In the genomic region with DNA sequence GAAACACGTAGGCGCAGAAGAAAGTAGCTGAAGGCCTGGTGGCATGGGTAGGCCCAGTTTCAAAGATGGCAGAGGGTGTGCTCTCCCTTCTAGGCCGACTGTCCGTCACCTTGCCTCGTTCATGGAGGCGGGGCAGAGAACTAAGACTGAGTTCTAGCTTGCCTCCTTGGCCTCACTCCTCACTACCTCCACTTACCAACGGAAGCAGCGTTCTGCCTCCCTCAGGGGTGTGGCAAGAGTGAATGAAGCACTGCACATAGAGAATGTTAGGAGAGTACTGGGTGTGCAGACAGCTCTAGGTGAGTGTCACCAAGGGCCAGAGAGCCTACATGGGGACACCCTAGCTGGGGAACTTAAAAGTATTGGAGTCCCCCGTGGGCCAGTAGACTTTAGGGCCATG, we compare ENCODE assay signal across 14 mouse cellular contexts. TPM values are rescaled to one million over a fixed set of nuclear protein-coding genes. Genes with fewer than 3 reads are reported as not detected.
A peak's percentile ranks its signal among the peaks of the same experiment; 100 is the strongest.
DNase-seq lines count a peak whose midpoint lies in the region; ATAC-seq and TF ChIP-seq lines count a peak whose summit lies in the region.
"Had no signal": no experiment of that assay in that cellular context is flagged by ENCODE, and none has a peak within 500 bp of the region (broad histone marks: within the 10 kb centered on the region; RNA-seq: fewer than 3 reads in every experiment).

No protein-coding gene starts in this region.

- TF ChIP-seq CTCF in testis, adult 2 months (IDR thresholded peaks at IDR 0.05; ENCODE audit: control insufficient read depth, insufficient read depth, insufficient replicate concordance, low read depth, low read length) = no peak
- no peak for TF ChIP-seq CTCF in stomach, postnatal 0 days (IDR thresholded peaks at IDR 0.05; ENCODE audit: low read depth)

- H3K9ac ChIP-seq in kidney, embryonic 15.5 days = no peak overlapping the region
- H3K9ac ChIP-seq in stomach, postnatal 0 days (ENCODE audit: low read length) = no peak overlapping the region
- H3K9ac ChIP-seq: forebrain, postnatal 0 days had no signal

- H3K4me2 ChIP-seq in kidney, embryonic 15.5 days = no peak overlapping the region
- no peak overlapping the region for H3K4me2 ChIP-seq in stomach, postnatal 0 days (replicated peaks; ENCODE audit: low read depth)

- H3K36me3 ChIP-seq in heart, embryonic 10.5 days = peaks cover 51% of the 10 kb centered on the region
- H3K36me3 ChIP-seq in kidney, embryonic 15.5 days = peaks cover 19% of the 10 kb centered on the region
- no peaks in the 10 kb centered on the region for H3K36me3 ChIP-seq in testis, adult 2 months (ENCODE audit: control insufficient read depth, insufficient read depth, low read length)
- no peaks in the 10 kb centered on the region for H3K36me3 ChIP-seq in stomach, postnatal 0 days (ENCODE audit: control insufficient read depth, insufficient read depth, low read length)

- intact Hi-C loops in heart, postnatal 10 days (cut with DNase I) = loop anchor here (5.0 kb wide), 2 partner anchors 36 to 116 kb away; no protein-coding TSS in a partner anchor

- no peak for TF ChIP-seq EP300 in stomach, postnatal 0 days (optimal IDR thresholded peaks at IDR 0.05)

- no peak for TF ChIP-seq POLR2A in testis, adult 2 months (IDR thresholded peaks at IDR 0.05; ENCODE audit: control insufficient read depth, low read depth, low read length)

- no peaks in the 10 kb centered on the region for H3K9me3 ChIP-seq in heart, embryonic 10.5 days
- no peaks in the 10 kb centered on the region for H3K9me3 ChIP-seq in kidney, embryonic 15.5 days (replicated peaks)
- H3K9me3 ChIP-seq in stomach, postnatal 0 days (ENCODE audit: control insufficient read depth, low read length) = no peaks in the 10 kb centered on the region

- ATAC-seq in kidney, embryonic 15.5 days (replicated peaks; ENCODE audit: low FRiP score) = no peak
- ATAC-seq in stomach, postnatal 0 days (ENCODE audit: low FRiP score, low TSS enrichment) = no peak

- DNase-seq in heart, embryonic 10.5 days (ENCODE audit: low spot score) = no peak
- no peak for DNase-seq in heart, postnatal 10 days
- no peak for DNase-seq in kidney, adult 8-10 months
- no peak for DNase-seq in testis, postnatal 10 days (ENCODE audit: low spot score)
- DNase-seq in stomach, postnatal 0 days (ENCODE audit: low spot score) = no peak
- DNase-seq in adrenal gland, postnatal 36 days = no peak
- DNase-seq: B cell, adult 2 months; cerebellum, adult 8-10 months; embryo, embryonic 11 days; forebrain, postnatal 0 days; gastrocnemius, postnatal 36 days; spleen, adult 18-20 months had no signal

- WGBS in heart, embryonic 10.5 days = 95% methylated on average over 9 of the region's 9 CpGs
- WGBS in kidney, embryonic 15.5 days = 93% methylated on average over 9 of the region's 9 CpGs
- WGBS in stomach, postnatal 0 days = 81% methylated on average over 9 of the region's 9 CpGs

- H3K27me3 ChIP-seq in heart, embryonic 10.5 days (ENCODE audit: insufficient read depth, poor library complexity, severe bottlenecking) = no peaks in the 10 kb centered on the region
- H3K27me3 ChIP-seq in kidney, embryonic 15.5 days = no peaks in the 10 kb centered on the region
- no peaks in the 10 kb centered on the region for H3K27me3 ChIP-seq in testis, adult 2 months (ENCODE audit: control insufficient read depth, insufficient read depth, low read length)
- H3K27me3 ChIP-seq in stomach, postnatal 0 days (ENCODE audit: control insufficient read depth, insufficient read depth, low read length) = no peaks in the 10 kb centered on the region

- H3K4me3 ChIP-seq in heart, embryonic 10.5 days = 0 out of 2 replicates have a peak overlapping the region, but pooled peaks have one; percentile 0
- no peak overlapping the region for H3K4me3 ChIP-seq in kidney, embryonic 15.5 days (replicated peaks)
- no peak overlapping the region for H3K4me3 ChIP-seq in testis, adult 2 months (ENCODE audit: control insufficient read depth, low read depth, low read length)
- H3K4me3 ChIP-seq in stomach, postnatal 0 days (ENCODE audit: low read depth, low read length) = no peak overlapping the region

- peak overlapping the region; percentile 91 for H3K27ac ChIP-seq in heart, embryonic 10.5 days
- peak overlapping the region; percentile 95 for H3K27ac ChIP-seq in kidney, embryonic 15.5 days
- 0 out of 2 replicates have a peak overlapping the region, but pooled peaks have one; percentile 1 for H3K27ac ChIP-seq in testis, adult 2 months (ENCODE audit: control insufficient read depth, insufficient read depth, low read depth, low read length)
- H3K27ac ChIP-seq in stomach, postnatal 0 days (replicated peaks) = peak overlapping the region; percentile 81

- H3K4me1 ChIP-seq in heart, embryonic 10.5 days = peaks cover 77% of the 10 kb centered on the region
- H3K4me1 ChIP-seq in kidney, embryonic 15.5 days = peaks cover 39% of the 10 kb centered on the region
- peaks cover 10% of the 10 kb centered on the region for H3K4me1 ChIP-seq in testis, adult 2 months (ENCODE audit: control insufficient read depth, insufficient read depth, low read length)
- H3K4me1 ChIP-seq in stomach, postnatal 0 days (replicated peaks; ENCODE audit: control insufficient read depth, insufficient read depth) = peaks cover 8% of the 10 kb centered on the region; the same call in 1 of the 2 replicates

RNA-seq across cellular contexts. Expression of a gene that starts 21.1 kb away (rescaled TPM):
- 28.8 and 31.5 TPM in 2 replicates for polyA plus RNA-seq in heart, embryonic 10.5 days (2016; fragmentation: Nextera tagmentation; extraction: Ambion mirVana)
- total RNA-seq in heart, postnatal 10 days (2021) = 100 to 1,000 TPM in 1 of 2 experiments, 10 to 100 TPM in 1; 60.1 to 100 TPM
- polyA plus RNA-seq in kidney, embryonic 15.5 days (2015; fragmentation: Nextera tagmentation; extraction: Ambion mirVana) = 23.1 and 24.8 TPM in 2 replicates
- 19.7 and 24.5 TPM in 2 replicates for polyA plus RNA-seq in testis, adult 2 months (2012; rRNA removed)
- 27.7 and 33.1 TPM in 2 replicates for polyA plus RNA-seq in stomach, postnatal 0 days (2015; fragmentation: Nextera tagmentation; extraction: Ambion mirVana)
- total RNA-seq in adrenal gland, postnatal 36 days (2021) = 10 to 100 TPM; 56.9 to 62.5 TPM

RNA-seq across cellular contexts. Expression of a gene that starts 21.8 kb away (rescaled TPM):
- polyA plus RNA-seq in heart, embryonic 10.5 days (2016; fragmentation: Nextera tagmentation; extraction: Ambion mirVana) = 130 and 150 TPM in 2 replicates
- total RNA-seq in heart, postnatal 10 days (2021) = 10 to 100 TPM; 84.4 to 87.8 TPM
- polyA plus RNA-seq in kidney, embryonic 15.5 days (2015; fragmentation: Nextera tagmentation; extraction: Ambion mirVana) = 124 and 131 TPM in 2 replicates
- 115 and 122 TPM in 2 replicates for polyA plus RNA-seq in testis, adult 2 months (2012; rRNA removed)
- polyA plus RNA-seq in stomach, postnatal 0 days (2015; fragmentation: Nextera tagmentation; extraction: Ambion mirVana) = 64.2 and 65.5 TPM in 2 replicates
- 100 to 1,000 TPM; 159 to 160 TPM for total RNA-seq in adrenal gland, postnatal 36 days (2021)

Comparison
In these comparisons a context has a peak if more than half of its experiments do, and no peak if none do; other contexts are left out.
1. H3K27ac ChIP-seq: peak in every context shown above with its lines; median percentile 95 in kidney, embryonic 15.5 days; 91 in heart, embryonic 10.5 days; 81 in stomach, postnatal 0 days; 1 in testis, adult 2 months.